Mouse (Mus musculus) neural tube, embryonic 15.5 days (tissue): ENCODE data around the gene Mocs2. TPM values are rescaled to one million over a fixed set of nuclear protein-coding genes. Genes with fewer than 3 reads are reported as not detected.

Source experiments
- ATAC-seq: fragments of 200-750 bp; cut with Nextera tagmentation; 2 replicates; pipeline ENCODE4 v1.8.0; 2017; ENCODE audit warnings: mild to moderate bottlenecking, moderate TSS enrichment, moderate library complexity; ENCODE audit not compliant: low FRiP score
- H3K27ac ChIP-seq: fragments of 300-500 bp; sonication (generic); replicated peaks from 2 replicates; pipeline ENCODE4 v1.5.1; 2015; ENCODE audit warnings: mild to moderate bottlenecking, inconsistent platforms
- H3K27me3 ChIP-seq: fragments of 300-500 bp; sonication (generic); replicated peaks from 2 replicates; pipeline ENCODE4 v1.6.1; 2015; ENCODE audit warnings: inconsistent platforms
- H3K36me3 ChIP-seq: fragments of 300-500 bp; sonication (generic); 2 replicates; pipeline ENCODE4 v1.6.1; 2015; ENCODE audit warnings: inconsistent platforms
- H3K4me1 ChIP-seq: fragments of 300-500 bp; sonication (generic); 2 replicates; pipeline ENCODE4 v1.6.1; 2015; ENCODE audit warnings: inconsistent platforms
- H3K4me2 ChIP-seq: fragments of 300-500 bp; sonication (generic); 2 replicates; pipeline ENCODE4 v1.6.1; 2015; ENCODE audit warnings: inconsistent platforms, mild to moderate bottlenecking, moderate library complexity
- H3K4me3 ChIP-seq: fragments of 300-500 bp; sonication (generic); replicated peaks from 2 replicates; pipeline ENCODE4 v1.5.1; 2015; ENCODE audit warnings: mild to moderate bottlenecking, inconsistent platforms
- H3K9ac ChIP-seq: fragments of 300-500 bp; sonication (generic); replicated peaks from 2 replicates; pipeline ENCODE4 v1.6.1; 2015; ENCODE audit warnings: mild to moderate bottlenecking, inconsistent platforms
- H3K9me3 ChIP-seq: fragments of 300-500 bp; sonication (generic); replicated peaks from 2 replicates; pipeline ENCODE4 v1.6.1; 2016; ENCODE audit warnings: inconsistent platforms
- WGBS: fragments of 180-500 bp; shearing (Covaris S2); methylation state at CpG from one replicate; pipeline ENCODE4 v1.1.7; 2015; ENCODE audit warnings: mixed read lengths; 5-methylcytosine and 5-hydroxymethylcytosine counted together
- polyA plus RNA-seq: library from polyadenylated mRNA; unstranded; fragments of >200 nt; fragmentation: Nextera tagmentation; extraction: Ambion mirVana; gene quantifications from 2 replicates; pipeline ENCODE4 v1.2.1, GENCODE M21; 2015

The Mocs2 gene
- polyA plus RNA-seq, 1 experiment from 2014 or later, result 146 TPM

GRCm38 (mm10) chr13:114833351-114833750, 15.3 kb downstream of the Mocs2 start:
- Histone ChIP-seq H3K9me3 (no peaks in the 10 kb centered on the region), H3K4me3 (no peak overlapping the region), H3K27ac (no peak overlapping the region), H3K4me2 (no peak overlapping the region), H3K9ac (no peak overlapping the region), H3K27me3 (no peaks in the 10 kb centered on the region), H3K4me1 (peaks cover 4% of the 10 kb centered on the region; the same call in 1 of the 2 replicates), H3K36me3 (peaks cover 17% of the 10 kb centered on the region)
- WGBS, result 92% methylated on average over 4 of the region's 4 CpGs
- ATAC-seq, result no peak

- H3K4me3 ChIP-seq, result no peak overlapping the region
- WGBS, result 55% methylated on average over 2 of the region's 2 CpGs
These were observed 16.5 kb downstream of the Mocs2 start for GRCm38 (mm10) chr13:114834580-114834979.

GRCm38 (mm10) chr13:114837061-114837460, 19.0 kb downstream of the Mocs2 start:
- no peak overlapping the region for H3K4me3 ChIP-seq
- 0 out of 2 replicates have a peak overlapping the region, but pooled peaks have one; percentile 14 for H3K27ac ChIP-seq
- 80% methylated on average over 7 of the region's 7 CpGs for WGBS
- no peak overlapping the region for H3K9ac ChIP-seq
- H3K4me2 ChIP-seq, result no peak overlapping the region
- no peaks in the 10 kb centered on the region for H3K27me3 ChIP-seq
- H3K9me3 ChIP-seq, result no peaks in the 10 kb centered on the region
- ATAC-seq, result no peak
- no peaks in the 10 kb centered on the region; the same call in 1 of the 2 replicates for H3K36me3 ChIP-seq
- peaks cover 8% of the 10 kb centered on the region for H3K4me1 ChIP-seq

More at GRCm38 (mm10) chr13:114834580-114834979, 16.5 kb downstream of the Mocs2 start:
- no peak for ATAC-seq
- Histone ChIP-seq H3K36me3 (peaks cover 13% of the 10 kb centered on the region), H3K4me1 (peaks cover 8% of the 10 kb centered on the region), H3K4me2 (no peak overlapping the region), H3K27me3 (no peaks in the 10 kb centered on the region), H3K9ac (no peak overlapping the region), H3K9me3 (no peaks in the 10 kb centered on the region), H3K27ac (no peak overlapping the region)

GRCm38 (mm10) chr13:114838535-114838990, 20.5 kb downstream of the Mocs2 start:
- Histone ChIP-seq H3K4me3 (no peak overlapping the region), H3K9me3 (no peaks in the 10 kb centered on the region), H3K36me3 (no peaks in the 10 kb centered on the region; the same call in 1 of the 2 replicates), H3K4me1 (peaks cover 8% of the 10 kb centered on the region), H3K27me3 (no peaks in the 10 kb centered on the region), H3K27ac (peak overlapping the region; percentile 63), H3K4me2 (no peak overlapping the region), H3K9ac (no peak overlapping the region)
- peak; percentile 74 for ATAC-seq
- 37% methylated on average over 5 of the region's 5 CpGs for WGBS

GRCm38 (mm10) chr13:114839098-114839497, 21.1 kb downstream of the Mocs2 start:
- no peaks in the 10 kb centered on the region for H3K27me3 ChIP-seq
- no peaks in the 10 kb centered on the region for H3K9me3 ChIP-seq
- H3K4me3 ChIP-seq, result no peak overlapping the region
- H3K9ac ChIP-seq, result no peak overlapping the region
- 77% methylated on average over 9 of the region's 9 CpGs for WGBS
- H3K4me1 ChIP-seq, result peaks cover 8% of the 10 kb centered on the region
- H3K36me3 ChIP-seq, result no peaks in the 10 kb centered on the region; the same call in 1 of the 2 replicates
- H3K4me2 ChIP-seq, result no peak overlapping the region
- ATAC-seq, result peak; percentile 60; the same call in 1 of the 2 replicates
- H3K27ac ChIP-seq, result peak overlapping the region; percentile 63

- WGBS, result 89% methylated on average over 4 of the region's 4 CpGs
- H3K4me3 ChIP-seq, result no peak overlapping the region
- H3K9me3 ChIP-seq, result no peaks in the 10 kb centered on the region
- H3K4me2 ChIP-seq, result no peak overlapping the region
- H3K27ac ChIP-seq, result no peak overlapping the region
- H3K36me3 ChIP-seq, result no peaks in the 10 kb centered on the region; the same call in 1 of the 2 replicates
- H3K27me3 ChIP-seq, result no peaks in the 10 kb centered on the region
- ATAC-seq, result no peak
- no peak overlapping the region for H3K9ac ChIP-seq
- H3K4me1 ChIP-seq, result peaks cover 8% of the 10 kb centered on the region
These were observed 22.5 kb downstream of the Mocs2 start for GRCm38 (mm10) chr13:114840545-114840944.

GRCm38 (mm10) chr13:114843318-114843717, 25.3 kb downstream of the Mocs2 start:
- Histone ChIP-seq H3K27me3 (no peaks in the 10 kb centered on the region), H3K27ac (no peak overlapping the region), H3K4me3 (no peak overlapping the region), H3K9me3 (no peaks in the 10 kb centered on the region), H3K36me3 (no peaks in the 10 kb centered on the region), H3K4me1 (peaks cover 5% of the 10 kb centered on the region), H3K9ac (no peak overlapping the region), H3K4me2 (no peak overlapping the region)
- 79% methylated on average over 1 of the region's 1 CpGs for WGBS
- ATAC-seq, result no peak

- Histone ChIP-seq H3K4me3 (no peak overlapping the region), H3K4me2 (no peak overlapping the region), H3K36me3 (no peaks in the 10 kb centered on the region), H3K27me3 (no peaks in the 10 kb centered on the region), H3K9me3 (no peaks in the 10 kb centered on the region), H3K27ac (no peak overlapping the region), H3K9ac (no peak overlapping the region), H3K4me1 (no peaks in the 10 kb centered on the region)
- ATAC-seq, result no peak
- WGBS, result 93% methylated on average over 6 of the region's 6 CpGs
These were observed 27.8 kb downstream of the Mocs2 start for GRCm38 (mm10) chr13:114845804-114846203.

- Histone ChIP-seq H3K4me3 (no peak overlapping the region), H3K36me3 (no peaks in the 10 kb centered on the region), H3K27me3 (no peaks in the 10 kb centered on the region), H3K9ac (no peak overlapping the region), H3K4me2 (no peak overlapping the region), H3K9me3 (no peaks in the 10 kb centered on the region), H3K4me1 (no peaks in the 10 kb centered on the region), H3K27ac (no peak overlapping the region)
- 0 out of 2 replicates have a peak, but pooled peaks have one; percentile 38 for ATAC-seq
- 79% methylated on average over 3 of the region's 3 CpGs for WGBS
These were observed 30.9 kb downstream of the Mocs2 start for GRCm38 (mm10) chr13:114848945-114849344.

GRCm38 (mm10) chr13:114852264-114853111, 34.5 kb downstream of the Mocs2 start:
- WGBS, result 40% methylated on average over 6 of the region's 6 CpGs
- Histone ChIP-seq H3K4me3 (no peak overlapping the region), H3K9me3 (no peaks in the 10 kb centered on the region), H3K36me3 (no peaks in the 10 kb centered on the region), H3K27me3 (no peaks in the 10 kb centered on the region), H3K27ac (no peak overlapping the region), H3K9ac (no peak overlapping the region), H3K4me1 (peaks cover 4% of the 10 kb centered on the region; the same call in 1 of the 2 replicates), H3K4me2 (no peak overlapping the region)
- no peak for ATAC-seq

GRCm38 (mm10) chr13:114853152-114853551, 35.1 kb downstream of the Mocs2 start:
- 83% methylated on average over 2 of the region's 2 CpGs for WGBS
- no peak for ATAC-seq
- no peaks in the 10 kb centered on the region for H3K27me3 ChIP-seq
- no peak overlapping the region for H3K4me2 ChIP-seq
- no peak overlapping the region for H3K27ac ChIP-seq
- H3K9me3 ChIP-seq, result no peaks in the 10 kb centered on the region
- no peak overlapping the region for H3K9ac ChIP-seq
- H3K4me3 ChIP-seq, result no peak overlapping the region
- H3K4me1 ChIP-seq, result peaks cover 4% of the 10 kb centered on the region; the same call in 1 of the 2 replicates
- no peaks in the 10 kb centered on the region for H3K36me3 ChIP-seq

- H3K4me2 ChIP-seq, result no peak overlapping the region
- H3K27me3 ChIP-seq, result no peaks in the 10 kb centered on the region
- peaks cover 4% of the 10 kb centered on the region; the same call in 1 of the 2 replicates for H3K4me1 ChIP-seq
- no peak overlapping the region for H3K4me3 ChIP-seq
- H3K36me3 ChIP-seq, result no peaks in the 10 kb centered on the region
- ATAC-seq, result no peak
- no peak overlapping the region for H3K9ac ChIP-seq
- H3K27ac ChIP-seq, result no peak overlapping the region
- 91% methylated on average over 6 of the region's 6 CpGs for WGBS
- no peaks in the 10 kb centered on the region for H3K9me3 ChIP-seq
These were observed 36.0 kb downstream of the Mocs2 start for GRCm38 (mm10) chr13:114854023-114854422.
